Mouse (Mus musculus) right cerebral cortex, adult 18-20 months (tissue): ENCODE measurements around the gene Pgap1.
A peak's percentile ranks its signal among the peaks of the same experiment; 100 is the strongest.

Experiments
- DNase-seq: peaks from one replicate; pipeline ENCODE4 v3.0.0; 2022; ENCODE audit warnings: mixed read lengths

Gene Pgap1

DNA sequence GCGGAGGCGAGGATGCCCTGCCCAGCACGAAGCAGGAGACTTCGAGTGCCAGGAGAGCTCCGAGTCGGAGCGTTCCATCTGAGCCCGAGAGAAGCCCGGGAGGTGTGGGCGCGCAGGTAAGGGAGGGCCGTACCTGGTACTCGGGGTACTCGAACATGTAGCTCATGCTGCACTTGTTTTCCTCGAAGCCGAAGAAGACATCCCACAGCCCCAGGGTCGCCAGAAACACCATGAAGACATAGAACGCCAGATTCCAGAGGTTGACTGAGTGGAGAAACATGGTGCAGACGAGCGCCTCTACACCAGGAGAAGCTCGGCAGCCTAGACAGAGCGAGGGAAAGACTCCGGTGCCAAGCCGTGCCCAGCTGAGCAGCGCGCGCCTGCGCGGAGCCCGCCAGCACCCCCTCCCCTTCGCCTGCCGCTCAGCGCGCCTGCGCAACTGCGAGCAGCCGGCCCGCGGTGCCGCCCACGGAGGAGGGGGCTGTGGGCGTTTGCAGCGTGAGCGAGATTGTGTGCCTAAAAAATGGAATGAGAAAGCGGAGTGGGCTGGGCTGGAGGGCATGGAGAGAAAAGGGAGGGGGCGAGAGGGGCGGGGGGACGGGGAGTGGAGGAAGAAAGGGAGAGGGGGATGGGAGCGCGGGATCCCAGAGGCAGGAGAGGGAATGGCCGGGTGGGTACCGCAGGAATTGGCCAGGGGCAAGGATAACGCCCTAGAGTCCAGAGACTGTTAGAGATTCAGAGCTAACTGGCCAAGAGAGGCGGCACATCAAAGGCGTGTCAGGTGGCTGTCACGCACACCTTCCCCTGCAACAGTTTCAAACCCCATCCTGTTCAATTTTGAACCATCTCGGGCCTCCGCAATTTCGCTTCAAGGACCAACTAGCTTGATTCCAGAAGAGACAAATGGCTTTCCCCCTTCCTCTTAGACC is at the start of gene Pgap1:
Gene Pgap1 (minus strand): TSS at position 384 of the 929 bp plus-strand sequence.
- DNase-seq, result peak; percentile 93

DNA sequence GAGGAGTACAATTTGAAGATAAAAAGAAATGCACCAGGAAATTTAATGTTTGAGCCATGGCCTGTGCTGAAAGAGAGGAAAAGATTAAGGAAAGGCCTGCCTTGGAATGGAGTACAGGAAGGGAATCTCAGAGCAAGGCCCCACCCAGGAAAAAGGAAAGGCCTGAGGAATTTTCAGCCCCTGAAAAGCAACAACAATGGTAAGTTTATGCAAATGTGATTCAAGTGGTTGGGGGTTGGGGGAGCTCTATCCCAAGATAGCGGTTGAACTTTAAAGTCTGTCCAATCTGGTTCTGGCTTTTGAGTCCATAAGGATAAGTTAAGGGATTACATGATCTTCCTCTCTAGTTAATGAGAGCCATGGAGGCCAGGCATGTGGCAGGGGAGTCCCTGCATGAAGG is 49.5 kb upstream of the Pgap1 start:
- DNase-seq, result no peak

DNA sequence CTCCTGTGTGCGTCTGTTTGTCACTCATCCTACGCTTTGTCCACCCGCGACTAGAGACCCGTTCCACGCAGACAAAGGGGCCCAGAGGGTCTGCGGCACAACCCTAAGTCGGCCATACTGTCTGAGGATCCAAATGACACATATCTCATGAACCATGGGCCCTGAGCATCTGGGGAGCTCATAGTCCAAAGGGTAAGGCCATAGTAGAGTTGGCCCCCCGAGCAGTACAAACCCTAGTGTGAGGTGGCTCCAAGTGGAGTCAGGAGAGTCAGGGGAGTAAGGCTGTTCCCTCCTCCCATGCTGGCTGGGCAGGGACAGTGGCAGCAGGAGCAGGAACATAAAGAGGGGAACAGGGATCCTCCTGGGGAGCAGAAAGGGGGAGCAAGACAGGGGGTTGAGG is 44.2 kb upstream of the Pgap1 start:
- DNase-seq, result no peak

DNA sequence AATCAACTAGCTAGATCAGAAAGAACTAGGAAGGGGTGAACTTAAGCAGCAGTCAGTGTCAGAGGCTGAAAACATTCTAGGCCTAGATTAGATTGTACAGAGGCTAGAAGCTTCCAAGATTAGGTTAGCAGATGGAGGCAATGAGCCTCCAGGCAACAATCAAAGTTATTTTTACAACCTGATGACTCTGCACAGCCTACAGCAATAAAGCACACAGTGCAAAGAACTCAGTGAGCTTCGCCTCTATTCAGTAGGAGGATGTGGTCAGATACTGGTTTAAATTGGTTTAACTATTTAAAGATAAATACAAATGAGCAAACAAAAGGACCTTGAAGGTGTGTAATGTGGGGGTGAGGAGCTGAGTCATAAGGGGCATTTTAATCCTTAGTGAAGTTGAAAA is 42.8 kb upstream of the Pgap1 start:
- DNase-seq, result no peak

DNA sequence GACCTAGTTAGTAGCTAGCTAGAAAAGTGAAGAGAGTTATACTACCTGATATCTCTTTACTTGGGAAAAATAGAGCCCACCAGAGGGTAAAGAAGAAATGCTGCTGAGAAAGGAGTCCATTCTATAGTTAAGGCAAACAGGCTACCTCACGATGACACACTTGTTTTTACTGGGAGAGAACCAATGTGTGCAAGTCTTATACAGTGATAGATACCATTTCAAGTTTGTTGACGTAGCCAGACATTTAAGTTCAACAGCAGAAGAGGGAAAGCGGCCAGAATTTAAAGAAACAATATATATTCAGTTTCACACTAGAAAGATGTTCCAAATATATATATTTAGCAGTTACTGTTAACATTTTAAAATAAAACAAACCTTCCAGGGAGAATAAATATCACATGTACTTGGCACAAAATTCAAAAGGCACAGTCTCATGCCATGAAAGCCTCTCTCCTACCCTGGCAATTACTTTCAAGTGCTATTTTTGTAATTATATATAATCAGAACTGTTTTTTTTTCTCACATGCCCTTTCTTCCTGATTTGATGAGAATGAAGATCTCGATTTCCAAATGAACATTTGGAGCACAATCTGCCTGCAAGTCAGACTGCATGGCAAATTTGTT is 40.2 kb upstream of the Pgap1 start:
- no peak for DNase-seq

DNA sequence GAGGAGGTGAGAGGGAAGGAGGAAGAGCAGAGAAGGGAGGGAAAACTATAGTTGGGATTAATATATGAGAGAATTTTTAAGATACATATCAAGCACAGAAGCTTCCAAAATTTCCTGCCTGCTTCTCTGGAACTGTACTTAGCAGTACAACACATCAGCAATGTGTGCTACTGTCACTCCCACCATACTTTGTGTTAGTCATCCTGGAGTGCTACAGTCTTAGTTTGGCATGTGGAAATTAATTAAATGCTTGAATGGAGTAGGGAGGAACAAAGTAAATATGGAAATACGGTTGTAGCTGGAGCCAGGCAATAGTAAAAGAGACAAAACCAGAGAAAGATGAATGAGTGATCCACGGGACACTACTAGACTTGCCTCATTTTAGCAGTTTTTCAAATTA is 38.7 kb upstream of the Pgap1 start:
- DNase-seq, result no peak

DNA sequence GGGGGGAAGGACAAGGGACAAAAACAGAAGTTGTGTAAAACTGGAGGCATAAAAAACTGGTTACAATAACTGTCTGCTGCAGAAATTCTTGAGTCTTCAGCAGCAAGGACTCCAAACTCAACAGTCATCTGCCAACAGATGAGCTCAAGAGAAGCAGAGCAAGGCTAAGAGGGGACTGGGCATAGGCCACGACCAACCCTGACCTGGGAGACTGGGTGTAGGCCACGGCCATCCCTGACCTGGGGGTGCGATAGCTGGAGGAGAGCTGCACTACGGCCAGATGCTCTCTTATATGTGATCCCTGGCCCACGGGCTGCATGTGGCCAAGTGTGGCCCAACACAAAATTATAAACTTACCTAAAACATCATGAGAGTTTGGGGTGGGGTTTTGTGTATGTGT is 29.6 kb upstream of the Pgap1 start:
- no peak for DNase-seq

DNA sequence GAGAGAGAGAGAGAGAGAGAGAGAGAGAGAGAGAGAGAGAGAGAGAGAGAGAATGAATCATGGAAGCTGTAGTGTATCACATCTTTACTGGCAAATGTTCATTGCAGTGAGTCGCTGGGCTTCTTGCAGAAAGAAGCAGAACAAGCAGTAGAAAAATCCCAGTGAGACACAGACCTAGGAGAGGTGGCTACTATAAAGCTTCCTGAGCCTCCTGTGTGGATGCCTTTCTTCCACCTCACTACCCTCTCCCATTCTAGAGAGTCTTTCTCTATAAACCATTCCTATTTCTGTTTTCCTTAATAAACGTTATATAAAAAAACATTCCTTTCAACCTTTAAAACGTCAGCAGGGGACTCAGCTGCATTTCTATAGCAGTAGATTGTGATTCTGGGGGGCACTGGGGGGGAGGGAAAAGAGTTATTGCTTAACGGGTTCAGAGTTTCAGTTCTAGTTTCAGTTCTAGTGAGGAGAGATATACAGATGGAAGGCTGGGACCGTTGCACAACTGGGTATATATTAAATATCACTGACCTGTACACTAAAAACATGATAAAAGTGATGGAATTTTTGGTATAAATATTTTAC is 28.6 kb upstream of the Pgap1 start:
- DNase-seq, result no peak

DNA sequence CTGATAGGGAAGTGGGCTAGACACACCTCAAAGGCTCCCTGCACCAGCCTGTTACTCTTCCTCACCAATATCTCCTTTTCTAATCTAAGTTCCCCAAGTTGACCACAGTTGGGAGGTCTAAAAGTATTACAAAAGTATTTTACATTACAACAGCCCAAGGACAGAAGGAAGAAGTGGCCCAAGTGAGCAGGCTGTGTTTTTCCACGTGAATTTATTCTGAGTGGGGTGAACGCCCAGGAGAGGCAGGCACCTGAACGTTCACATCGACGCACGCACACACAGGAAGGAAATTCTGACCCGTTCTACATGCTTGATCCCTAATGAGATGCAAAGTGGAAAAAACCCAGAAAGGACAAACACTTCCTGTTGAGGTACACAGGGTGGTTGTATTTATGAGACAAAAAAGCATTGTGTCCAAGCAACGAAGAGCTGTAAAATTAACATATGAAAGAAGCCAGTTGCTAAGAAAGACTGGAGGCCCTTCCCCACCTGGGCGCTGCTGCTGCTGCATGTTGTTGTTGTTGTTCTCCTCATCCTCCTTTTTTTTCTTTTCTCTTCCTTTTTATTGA is 27.9 kb upstream of the Pgap1 start:
- DNase-seq, result no peak

DNA sequence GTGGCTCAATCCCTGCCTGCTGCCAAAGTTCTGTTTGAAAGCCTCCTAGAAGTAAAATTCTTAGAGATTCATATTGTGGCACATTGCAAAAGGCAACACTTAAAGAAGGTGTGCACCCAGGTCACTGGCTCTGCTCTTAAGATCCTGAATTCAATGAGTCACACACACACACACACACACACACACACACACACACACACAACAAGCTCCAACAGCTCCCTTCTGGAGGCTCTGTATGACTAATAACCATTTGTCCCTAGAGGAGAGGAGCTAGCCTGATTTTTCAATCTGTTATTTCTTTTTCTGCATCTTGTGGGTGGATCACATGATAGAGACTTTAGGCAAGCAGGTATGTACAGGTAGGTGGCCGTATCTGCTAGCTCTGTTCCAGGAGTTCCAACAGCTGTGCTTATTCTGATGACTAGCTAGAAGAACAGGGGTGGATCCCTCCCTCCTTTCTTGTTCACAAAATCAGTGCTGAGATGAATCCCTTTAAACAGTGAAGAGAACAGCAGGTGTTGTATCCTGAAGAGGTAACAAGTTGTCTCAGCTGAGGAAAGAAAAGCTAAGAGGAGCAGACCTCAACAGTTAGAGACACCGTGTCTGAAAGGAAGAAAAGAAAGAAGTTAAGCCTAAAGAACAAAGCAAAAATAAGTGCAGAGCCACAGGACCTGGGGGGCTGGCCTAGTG is 27.2 kb upstream of the Pgap1 start:
- DNase-seq, result no peak

DNA sequence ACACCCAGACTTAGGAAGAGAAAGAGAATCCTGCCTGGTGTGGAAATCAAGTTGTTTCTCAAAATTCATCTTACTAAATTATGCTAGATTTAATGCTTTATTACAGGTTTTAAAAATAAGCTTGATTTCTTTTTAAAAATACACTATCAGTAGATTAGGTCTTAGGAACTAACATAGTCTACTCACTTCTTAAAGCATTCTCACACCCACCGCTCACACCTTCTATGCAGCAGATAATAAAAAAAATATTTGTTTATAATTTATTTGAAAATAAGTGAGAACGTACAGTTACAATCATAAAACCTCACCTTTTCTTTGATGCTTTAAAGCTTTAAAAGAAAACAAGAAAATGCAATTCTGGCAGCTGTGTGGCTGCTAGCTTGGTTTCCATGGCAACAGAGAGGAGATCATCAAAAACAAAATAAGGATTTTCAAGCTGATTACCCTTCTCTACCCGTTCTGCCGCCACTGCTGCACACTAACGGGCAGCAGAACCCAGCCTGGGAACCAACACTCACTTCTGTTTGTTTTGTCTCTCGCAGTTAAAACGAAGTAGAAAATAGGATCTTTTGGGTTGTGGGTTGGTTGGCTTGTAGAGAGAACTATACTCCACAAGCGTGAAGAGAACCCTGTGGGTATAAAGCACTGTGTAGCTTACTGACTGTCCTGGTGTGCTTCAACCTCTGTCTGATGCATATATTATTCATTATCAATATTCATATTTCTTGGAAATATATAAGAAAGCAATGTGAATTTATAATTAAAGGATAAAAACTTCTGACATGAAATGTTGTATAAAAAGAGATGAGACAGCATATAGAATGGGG is 21.1 kb upstream of the Pgap1 start:
- DNase-seq, result peak; percentile 22

DNA sequence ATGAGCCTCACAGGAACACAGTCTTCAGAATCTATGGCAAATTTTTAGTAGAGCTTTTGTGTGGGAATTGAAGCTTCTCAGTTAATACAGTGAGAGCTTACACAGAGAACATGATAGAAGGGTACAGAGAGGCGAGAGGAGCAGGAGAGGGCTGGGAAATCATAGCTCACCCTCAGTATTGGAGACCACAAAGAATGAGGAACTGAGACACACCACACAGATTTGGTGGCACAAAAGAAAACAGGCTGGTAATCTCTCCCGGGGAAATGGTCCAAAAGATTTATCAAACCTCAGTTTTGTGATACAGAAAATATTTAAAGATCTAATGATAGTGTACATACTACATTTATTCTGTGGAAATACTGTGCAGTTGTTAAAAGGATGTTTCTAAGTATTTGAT is 11.6 kb upstream of the Pgap1 start:
- DNase-seq, result no peak

DNA sequence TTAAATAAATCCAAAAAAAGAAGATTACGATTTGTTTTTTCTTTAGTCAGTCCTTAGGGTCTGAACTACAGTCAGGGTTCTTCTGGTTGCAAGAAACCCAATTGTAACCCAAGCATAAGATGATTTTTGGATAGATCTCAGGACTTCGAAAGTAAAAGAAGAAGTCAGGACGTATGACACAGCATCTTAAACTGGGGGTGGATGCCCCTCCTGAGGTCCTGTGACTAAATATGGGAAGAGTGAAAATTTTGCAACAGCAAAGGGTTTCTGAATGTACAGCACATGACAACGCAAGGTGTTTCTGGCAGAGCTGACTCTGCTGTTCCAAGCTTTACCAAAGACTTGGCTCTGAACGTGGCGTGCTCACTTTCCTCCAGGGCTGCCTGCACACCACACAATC is 6.4 kb upstream of the Pgap1 start:
- DNase-seq, result no peak

DNA sequence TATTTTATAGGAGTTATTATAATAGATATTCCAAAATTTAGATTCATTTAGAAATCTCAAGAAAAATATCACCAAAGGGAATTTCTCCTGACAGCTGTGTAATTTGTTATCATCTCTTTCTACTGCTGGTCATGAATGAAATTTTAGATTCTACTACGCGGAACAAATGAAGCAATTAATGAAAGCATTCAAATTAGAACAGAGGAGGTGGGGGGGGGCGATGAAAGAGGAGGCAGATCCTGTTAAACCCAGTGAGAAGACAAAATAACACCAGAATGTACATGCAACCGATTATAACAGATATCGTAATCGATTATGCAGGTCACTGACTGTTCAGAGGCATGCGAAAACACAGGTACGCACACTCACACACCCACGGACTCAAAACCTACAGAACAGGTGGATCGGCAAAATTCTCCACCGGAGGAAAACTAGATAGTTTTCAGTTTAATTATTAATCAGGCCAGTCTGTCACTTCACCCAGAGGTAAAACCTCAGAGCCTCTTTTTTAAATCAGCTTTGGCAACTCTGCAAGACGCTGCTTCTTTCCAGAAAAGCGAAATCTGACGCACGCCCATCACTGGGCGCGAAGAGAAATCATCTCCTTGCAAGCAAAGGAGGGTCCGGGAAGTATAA is 780 bp downstream of the Pgap1 start:
- DNase-seq, result no peak

DNA sequence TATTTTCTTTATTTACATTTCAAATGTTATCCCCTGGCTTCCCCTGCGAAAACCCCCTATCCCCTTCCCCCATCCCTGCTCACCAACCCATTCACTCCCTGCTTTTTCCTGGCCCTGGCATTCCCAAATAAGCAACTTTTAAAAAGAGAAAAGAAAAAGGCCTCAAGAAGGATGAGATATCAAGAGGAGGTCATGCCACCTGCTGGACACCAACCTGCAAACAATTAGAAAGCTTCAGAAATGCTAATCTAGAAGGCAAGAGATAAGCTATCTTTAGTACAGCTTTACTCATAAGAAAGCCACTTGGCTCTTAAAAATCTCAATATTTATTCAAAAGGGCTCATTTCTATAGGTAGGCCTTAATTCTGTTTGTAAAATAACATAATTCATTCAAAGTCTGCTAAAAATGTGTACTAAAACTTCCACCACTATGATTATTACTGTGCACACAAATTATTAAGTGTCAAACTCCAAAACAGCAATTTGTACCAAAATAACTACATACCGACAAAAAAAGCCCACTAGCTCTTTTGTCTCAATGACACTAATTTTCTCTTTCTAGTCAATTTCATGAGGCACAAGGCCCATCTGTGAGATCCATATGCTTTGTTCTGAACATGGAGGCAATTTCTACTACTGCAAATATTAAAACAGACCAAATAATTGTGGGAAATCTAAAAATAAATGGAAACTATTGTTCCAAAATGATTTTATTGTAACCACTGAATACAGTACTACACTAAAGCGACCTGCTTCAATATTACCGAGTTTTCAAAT is 1.9 kb downstream of the Pgap1 start:
- no peak for DNase-seq

DNA sequence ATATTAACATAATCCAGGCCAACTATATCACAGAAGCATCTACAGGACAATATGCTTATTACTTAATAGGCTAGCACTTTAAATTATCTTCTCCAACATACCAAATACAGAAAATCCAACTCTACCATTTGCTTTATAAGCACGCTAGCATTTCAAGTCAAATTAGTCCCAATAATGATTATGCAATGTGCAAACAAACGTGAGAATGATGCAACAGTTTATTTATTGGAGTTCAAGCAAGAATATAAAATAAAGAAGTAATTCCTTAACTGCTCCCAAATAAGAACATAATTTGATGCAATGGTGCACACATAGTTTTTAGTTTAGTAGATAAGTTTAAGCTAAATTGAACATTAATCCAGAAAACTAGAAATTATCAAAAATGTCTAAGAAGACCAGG is 4.9 kb downstream of the Pgap1 start:
- no peak for DNase-seq

DNA sequence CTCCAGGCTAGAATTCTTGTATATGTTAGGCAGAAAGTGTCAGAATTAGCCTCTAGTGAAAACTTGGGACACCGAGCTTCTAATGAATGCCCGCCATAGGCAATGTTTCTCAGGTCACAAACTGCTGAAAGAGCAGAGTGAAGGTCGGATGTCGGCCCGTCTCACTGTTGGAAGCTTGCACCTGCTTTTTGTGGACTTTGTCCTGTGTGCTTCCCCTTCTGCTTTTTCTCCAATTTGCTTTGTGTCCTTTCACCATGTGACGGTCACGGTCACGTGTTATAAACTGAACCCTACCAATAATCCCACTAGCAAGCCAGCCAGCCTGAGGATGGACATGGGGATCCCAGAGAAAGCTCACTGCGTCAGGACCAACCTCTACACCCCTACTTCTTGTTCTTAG is 12.3 kb downstream of the Pgap1 start:
- DNase-seq, result no peak

DNA sequence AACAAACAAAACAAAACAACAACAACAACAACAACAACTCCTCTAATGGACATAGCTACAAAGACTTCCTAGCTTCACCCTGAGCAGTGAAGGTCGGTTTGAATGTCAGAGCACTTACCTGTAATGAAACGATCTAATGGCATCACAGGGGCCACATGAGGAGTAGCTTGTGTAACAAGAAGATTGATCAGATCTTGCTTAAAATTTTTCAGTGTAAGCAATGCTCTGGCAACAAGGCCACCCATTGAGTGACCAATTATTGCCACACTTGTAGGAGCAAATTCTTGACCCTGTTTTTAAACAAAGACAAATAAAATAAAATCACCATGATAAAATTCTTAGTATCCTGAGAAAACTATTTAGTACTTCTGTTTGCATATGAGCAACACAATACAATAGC is 14.6 kb downstream of the Pgap1 start:
- no peak for DNase-seq

DNA sequence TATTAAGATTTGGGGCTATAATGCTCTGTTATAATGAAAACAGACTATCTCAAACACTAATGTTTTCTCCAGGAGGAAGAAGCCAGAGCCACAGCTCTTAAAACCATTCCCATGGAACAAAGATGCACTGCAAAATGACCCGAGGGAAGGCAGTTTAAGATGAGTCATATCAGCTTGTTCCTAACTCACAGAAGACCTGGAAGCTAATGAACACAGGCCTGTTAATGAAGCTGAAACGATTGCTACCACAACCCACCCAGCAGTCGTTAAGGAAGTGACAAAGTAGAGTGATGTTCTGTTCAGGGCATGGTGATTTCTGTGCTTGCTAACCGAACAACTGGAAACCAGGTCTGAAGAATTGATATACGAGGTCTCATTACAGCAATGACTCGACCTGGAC is 26.3 kb downstream of the Pgap1 start:
- no peak for DNase-seq

DNA sequence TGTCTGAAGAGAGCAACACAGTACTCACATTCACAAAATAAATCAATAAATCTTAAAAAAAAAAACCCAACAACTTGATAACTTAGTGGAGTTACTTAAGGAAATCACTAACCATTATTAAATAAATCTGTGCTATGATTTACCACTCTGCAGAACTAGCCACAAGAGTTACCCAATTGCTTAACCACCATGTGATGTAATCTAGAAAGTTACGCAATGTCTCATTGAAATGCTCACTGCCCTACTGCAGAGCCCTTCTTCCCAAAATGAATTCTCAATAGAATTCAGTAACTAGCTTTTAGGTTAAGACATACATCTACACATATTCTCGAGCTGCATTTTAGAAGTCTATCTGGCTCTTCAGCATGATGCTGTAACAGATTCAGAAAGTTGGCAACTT is 33.8 kb downstream of the Pgap1 start:
- DNase-seq, result no peak

DNA sequence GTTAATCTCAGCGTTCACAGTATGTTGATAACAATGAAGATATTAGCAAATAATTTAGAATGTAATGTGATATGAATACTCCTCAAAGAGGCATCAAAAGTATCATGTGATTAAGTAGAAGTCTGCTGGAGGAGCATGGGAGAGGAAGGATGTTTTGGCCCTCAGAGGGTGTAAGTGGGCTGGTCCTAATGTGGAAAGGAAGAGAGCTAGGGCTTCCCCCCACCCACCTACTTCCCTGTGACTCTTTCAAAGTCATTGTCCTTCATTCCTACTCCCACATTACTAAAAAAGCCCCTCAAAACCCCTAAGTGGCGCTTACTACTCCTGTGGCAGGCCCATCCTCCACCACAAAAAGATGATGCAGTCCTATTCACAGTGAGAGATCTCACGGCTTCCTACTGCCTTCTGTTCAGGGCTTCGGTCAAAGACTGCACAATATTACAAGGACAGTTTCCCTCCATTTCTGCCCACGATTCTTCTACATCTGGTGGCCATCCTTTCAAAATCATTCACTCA is 37.4 kb downstream of the Pgap1 start:
- no peak for DNase-seq
